Mouse (Mus musculus): Measurements from ENCODE around the gene Dnajc7.
"Not testable (repeated sequence)": the region's sequence is repeated elsewhere in the genome, so short reads cannot be mapped to it uniquely, and the experiment has no call there.

Dnajc7 gene

DNA sequence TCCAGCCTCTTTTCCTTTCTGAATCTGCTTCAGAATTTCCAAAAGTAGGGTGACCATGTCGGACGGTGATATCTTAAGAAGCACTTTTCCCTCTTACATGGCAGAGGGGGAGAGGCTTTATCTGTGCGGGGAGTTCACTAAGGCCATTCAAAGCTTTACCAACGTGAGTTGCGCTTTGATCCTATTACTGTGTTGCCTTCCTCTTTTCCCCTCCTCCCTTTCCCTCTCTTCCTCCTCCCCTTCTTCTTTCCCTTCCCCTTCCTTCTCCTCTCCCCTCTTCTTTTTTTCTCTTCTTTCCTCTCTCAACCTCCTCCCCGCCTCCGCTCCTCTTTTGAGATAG lies 74.3 kb downstream of the Dnajc7 start:
- DNase-seq, result no peak

- DNase-seq, result peak; percentile 33 to 39
Measured at GRCm38 (mm10) chr11:100544832-100545745, 74.9 kb downstream of the Dnajc7 start, which contains the start of gene Ttc25. TSS of gene Ttc25 (plus strand) at chr11:100545607.

DNA sequence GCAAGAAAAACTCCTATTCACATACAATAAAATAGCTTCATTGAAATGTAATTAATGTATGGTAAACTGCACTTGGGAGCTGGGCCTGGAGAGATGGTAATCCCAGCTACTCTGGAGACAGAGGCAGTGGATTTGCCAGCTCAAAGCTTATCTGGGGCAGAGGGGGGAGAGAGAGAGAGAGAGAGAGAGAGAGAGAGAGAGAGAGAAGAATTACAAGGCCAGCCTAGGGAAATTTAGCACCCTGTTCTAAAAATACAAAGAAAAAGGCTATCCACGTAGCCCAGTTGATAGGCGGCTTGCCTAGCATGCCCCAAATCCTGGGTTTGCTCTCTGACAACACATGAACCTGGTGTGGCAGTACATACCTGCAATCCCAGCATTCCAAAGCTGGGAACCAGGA lies 78.4 kb downstream of the Dnajc7 start:
- no peak for DNase-seq

GRCm38 (mm10) chr11:100540966-100541365 lies 79.0 kb downstream of the Dnajc7 start:
- no peak for DNase-seq

DNA sequence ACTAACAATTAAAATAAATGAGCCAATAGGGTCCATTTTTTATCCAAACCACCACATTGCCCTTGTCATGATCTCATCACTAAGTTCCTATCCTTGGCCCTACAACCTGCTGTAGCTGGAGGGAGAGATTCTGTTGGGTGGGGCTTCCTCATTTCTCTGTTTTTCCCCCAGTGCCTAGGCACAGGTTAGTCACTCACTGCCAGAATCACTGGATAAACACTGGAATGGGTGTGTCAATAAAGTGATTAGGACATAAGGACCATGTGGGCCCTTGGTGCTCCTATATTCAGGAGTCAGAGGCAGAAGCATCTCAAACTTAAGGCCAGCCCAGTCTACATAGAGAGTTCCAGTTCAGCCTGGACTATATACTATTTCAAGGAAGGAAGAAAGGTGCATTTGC lies 83.5 kb downstream of the Dnajc7 start:
- DNase-seq, result no peak

DNA sequence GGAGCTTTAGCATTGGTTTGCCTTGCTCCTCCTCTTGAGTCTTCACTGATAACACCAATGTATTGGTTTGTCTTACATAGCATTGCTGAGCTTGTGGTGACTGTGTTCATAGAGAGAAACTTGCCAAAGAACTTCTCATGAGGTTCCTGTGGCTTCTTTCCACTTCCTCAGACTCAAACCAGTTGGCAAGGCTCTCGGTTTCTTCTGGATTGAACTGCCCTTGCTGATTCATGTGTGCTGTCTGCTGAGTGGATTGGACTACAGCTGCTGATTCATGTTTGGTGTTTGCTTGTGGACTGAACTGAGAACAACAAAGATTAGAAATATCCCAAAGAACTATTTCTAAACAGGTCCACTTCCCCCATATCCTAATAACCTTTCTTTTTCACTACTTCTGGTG lies 84.0 kb downstream of the Dnajc7 start:
- DNase-seq, result no peak

- DNase-seq, result not testable (repeated sequence)
Measured at GRCm38 (mm10) chr11:100534821-100535220, 85.1 kb downstream of the Dnajc7 start.

GRCm38 (mm10) chr11:100534411-100534810 lies 85.6 kb downstream of the Dnajc7 start:
- not testable (repeated sequence) for DNase-seq

DNA sequence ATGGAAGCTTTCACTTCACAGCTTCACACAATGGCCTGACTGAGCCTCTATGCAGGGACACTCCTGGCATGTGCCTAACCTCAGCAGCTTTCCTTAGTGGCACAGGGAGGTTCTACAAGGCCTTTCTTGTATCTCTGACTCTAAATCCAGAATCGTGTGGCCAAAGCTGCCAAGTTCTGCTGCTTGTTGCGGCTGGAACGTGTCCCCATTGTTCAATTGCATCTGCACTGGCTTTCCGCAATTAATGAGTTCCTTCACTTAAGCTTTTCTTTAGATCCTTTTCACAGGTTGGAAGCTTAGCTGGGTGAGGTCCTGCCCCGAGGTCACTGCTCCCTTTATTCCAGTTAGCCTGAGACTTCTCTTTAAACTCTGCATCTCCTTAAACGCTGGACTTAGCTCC lies 86.1 kb downstream of the Dnajc7 start:
- DNase-seq, result no peak

All from cerebellum, postnatal 36 days (tissue).